Mouse (Mus musculus) cerebral cortex, adult 2 months (tissue): ENCODE results near the gene Sel1l.

Experiments used
- WGBS: fragments of 180-500 bp; shearing (Covaris S2); methylation state at CpG from one replicate; pipeline ENCODE4 v1.1.7; 2018; 5-methylcytosine and 5-hydroxymethylcytosine counted together

Sel1l gene

GRCm38 (mm10) chr12:91849045-91849467 lies at the start of gene Sel1l:
Gene Sel1l (minus strand): TSS chr12:91849157.
- WGBS = under 1% methylated on average over 35 of the region's 35 CpGs

GRCm38 (mm10) chr12:91892622-91893560 lies 43.9 kb upstream of the Sel1l start:
- 49% methylated on average over 9 of the region's 9 CpGs for WGBS

- 84% methylated on average over 13 of the region's 13 CpGs for WGBS
These were observed 31.5 kb upstream of the Sel1l start for GRCm38 (mm10) chr12:91880431-91880830.

- 43% methylated on average over 8 of the region's 8 CpGs for WGBS
These were observed 29.9 kb upstream of the Sel1l start for GRCm38 (mm10) chr12:91878912-91879250.

- 45% methylated on average over 21 of the region's 21 CpGs for WGBS
These were observed 29.3 kb upstream of the Sel1l start for GRCm38 (mm10) chr12:91878056-91878911.

GRCm38 (mm10) chr12:91877646-91878045 lies 28.7 kb upstream of the Sel1l start:
- WGBS = 33% methylated on average over 5 of the region's 5 CpGs

- 62% methylated on average over 11 of the region's 11 CpGs for WGBS
These were observed 21.7 kb upstream of the Sel1l start for GRCm38 (mm10) chr12:91870671-91871070.

GRCm38 (mm10) chr12:91869352-91869751 lies 20.4 kb upstream of the Sel1l start:
- WGBS = 69% methylated on average over 4 of the region's 4 CpGs

GRCm38 (mm10) chr12:91854330-91854729 lies 5.4 kb upstream of the Sel1l start:
- WGBS = 85% methylated on average over 8 of the region's 8 CpGs

GRCm38 (mm10) chr12:91848394-91849044 lies 438 bp downstream of the Sel1l start:
- 2% methylated on average over 33 of the region's 33 CpGs for WGBS

GRCm38 (mm10) chr12:91846038-91846437 lies 2.9 kb downstream of the Sel1l start:
- 85% methylated on average over 6 of the region's 6 CpGs for WGBS

- 75% methylated on average over 9 of the region's 9 CpGs for WGBS
These were observed 3.6 kb downstream of the Sel1l start for GRCm38 (mm10) chr12:91845393-91845792.

- 70% methylated on average over 4 of the region's 4 CpGs for WGBS
These were observed 4.4 kb downstream of the Sel1l start for GRCm38 (mm10) chr12:91844542-91844941.

GRCm38 (mm10) chr12:91843888-91844287 lies 5.1 kb downstream of the Sel1l start:
- 84% methylated on average over 13 of the region's 13 CpGs for WGBS

- WGBS = 76% methylated on average over 6 of the region's 6 CpGs
These were observed 7.2 kb downstream of the Sel1l start for GRCm38 (mm10) chr12:91841714-91842113.

- WGBS = 80% methylated on average over 7 of the region's 7 CpGs
These were observed 10.7 kb downstream of the Sel1l start for GRCm38 (mm10) chr12:91838261-91838660.

GRCm38 (mm10) chr12:91837401-91838065 lies 11.4 kb downstream of the Sel1l start:
- 90% methylated on average over 7 of the region's 7 CpGs for WGBS

- WGBS = 73% methylated on average over 5 of the region's 5 CpGs
These were observed 15.0 kb downstream of the Sel1l start for GRCm38 (mm10) chr12:91833939-91834333.

GRCm38 (mm10) chr12:91833237-91833938 lies 15.6 kb downstream of the Sel1l start:
- 94% methylated on average over 3 of the region's 3 CpGs for WGBS

- WGBS = 70% methylated on average over 7 of the region's 7 CpGs
These were observed 17.5 kb downstream of the Sel1l start for GRCm38 (mm10) chr12:91831410-91831809.

GRCm38 (mm10) chr12:91820461-91820860 lies 28.5 kb downstream of the Sel1l start:
- WGBS = 92% methylated on average over 12 of the region's 12 CpGs
